Mouse (Mus musculus) midbrain, embryonic 16.5 days (tissue): ENCODE data around the gene Fat3. TPM values are rescaled to one million over a fixed set of nuclear protein-coding genes. Genes with fewer than 3 reads are reported as not detected.

Experiments used
- ATAC-seq: fragments of 200-750 bp; cut with Nextera tagmentation; 2 replicates; pipeline ENCODE4 v1.8.0; 2017; ENCODE audit warnings: moderate TSS enrichment
- H3K27ac ChIP-seq: fragments of 300-500 bp; sonication (generic); 2 replicates; pipeline ENCODE4 v1.5.1; 2014; ENCODE audit warnings: mild to moderate bottlenecking, low read length, mixed read lengths
- H3K27me3 ChIP-seq: fragments of 300-500 bp; sonication (generic); 2 replicates; pipeline ENCODE4 v1.6.1; 2014; ENCODE audit warnings: low read depth, low read length, mixed read lengths; ENCODE audit not compliant: control insufficient read depth, insufficient read depth
- H3K36me3 ChIP-seq: fragments of 300-500 bp; sonication (generic); 2 replicates; pipeline ENCODE4 v1.6.1; 2014; ENCODE audit warnings: mild to moderate bottlenecking, low read length, moderate library complexity, mixed read lengths; ENCODE audit not compliant: control insufficient read depth, insufficient read depth
- H3K4me1 ChIP-seq: fragments of 300-500 bp; sonication (generic); 2 replicates; pipeline ENCODE4 v1.6.1; 2014; ENCODE audit warnings: mild to moderate bottlenecking, low read length, mixed read lengths; ENCODE audit not compliant: control insufficient read depth, insufficient read depth
- H3K4me2 ChIP-seq: fragments of 300-500 bp; sonication (generic); 2 replicates; pipeline ENCODE4 v1.6.1; 2014; ENCODE audit warnings: mild to moderate bottlenecking, low read length, mixed read lengths
- H3K4me3 ChIP-seq: fragments of 300-500 bp; sonication (generic); 2 replicates; pipeline ENCODE4 v1.5.1; 2014; ENCODE audit warnings: low read depth, mild to moderate bottlenecking, low read length, moderate library complexity, mixed read lengths
- H3K9ac ChIP-seq: fragments of 300-500 bp; sonication (generic); 2 replicates; pipeline ENCODE4 v1.6.1; 2014; ENCODE audit warnings: low read depth, low read length, mixed read lengths
- H3K9me3 ChIP-seq: fragments of 300-500 bp; sonication (generic); replicated peaks from 2 replicates; pipeline ENCODE4 v1.6.1; 2014; ENCODE audit warnings: mild to moderate bottlenecking, low read length, mixed read lengths; ENCODE audit not compliant: control insufficient read depth, poor library complexity, severe bottlenecking
- WGBS: fragments of 180-500 bp; shearing (Covaris S2); extraction: QIAGEN DNeasy Blood & Tissue Kit; methylation state at CpG from one replicate; pipeline ENCODE4 v1.1.7; 2014; 5-methylcytosine and 5-hydroxymethylcytosine counted together
- polyA plus RNA-seq: library from polyadenylated mRNA; unstranded; fragments of >200 nt; fragmentation: Nextera tagmentation; extraction: Ambion mirVana; gene quantifications from 2 replicates; pipeline ENCODE4 v1.2.1, GENCODE M21; 2015

The Fat3 gene
- polyA plus RNA-seq, 1 experiment from 2014 or later = 13.4 TPM

DNA sequence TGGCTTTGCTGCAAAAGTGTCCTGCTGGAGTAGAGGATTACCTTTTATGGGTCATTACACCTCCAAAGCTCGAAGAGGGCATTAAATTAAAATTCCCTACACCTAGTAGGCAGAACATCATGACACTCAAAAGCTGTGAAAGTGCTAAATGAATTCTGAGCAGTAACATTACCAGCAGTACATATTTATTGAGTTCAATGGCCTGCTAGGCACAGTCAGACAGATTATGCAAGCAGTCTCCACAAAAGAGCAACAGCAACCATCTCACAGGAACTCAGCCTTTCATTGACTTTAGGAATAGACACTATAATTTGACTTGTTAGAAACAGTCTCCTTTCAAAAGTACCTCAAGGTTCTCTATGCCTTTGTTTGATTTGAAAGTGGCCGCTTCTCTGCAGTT is 426.4 kb downstream of the Fat3 start:
- H3K4me3 ChIP-seq = no peak overlapping the region
- no peak overlapping the region for H3K4me2 ChIP-seq
- H3K27me3 ChIP-seq = no peaks in the 10 kb centered on the region
- no peak overlapping the region for H3K27ac ChIP-seq
- no peak overlapping the region for H3K9ac ChIP-seq
- peaks cover 13% of the 10 kb centered on the region for H3K4me1 ChIP-seq
- no peaks in the 10 kb centered on the region for H3K36me3 ChIP-seq
- 10% methylated on average over 2 of the region's 2 CpGs for WGBS
- H3K9me3 ChIP-seq = no peaks in the 10 kb centered on the region
- no peak for ATAC-seq

DNA sequence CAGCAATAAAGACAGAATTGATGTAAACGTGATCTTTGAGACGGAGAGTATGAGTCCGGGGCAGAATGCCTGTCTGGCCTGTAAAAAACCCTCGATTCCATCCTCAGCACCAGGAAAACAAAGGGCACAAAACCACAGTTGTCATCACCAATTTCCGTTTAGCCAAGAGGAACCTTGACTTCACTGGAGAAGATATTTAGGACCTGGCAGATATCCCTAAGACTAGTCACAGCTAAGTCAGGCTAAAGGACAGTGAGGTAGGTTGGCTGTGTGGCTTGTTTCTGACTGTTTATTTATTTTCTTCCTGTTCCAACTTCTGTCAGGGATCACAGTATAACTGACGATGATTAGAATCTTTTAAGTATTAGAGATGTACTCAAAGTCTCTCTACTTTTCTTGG is 427.0 kb downstream of the Fat3 start:
- H3K4me3 ChIP-seq = no peak overlapping the region
- H3K27ac ChIP-seq = no peak overlapping the region
- H3K9me3 ChIP-seq = no peaks in the 10 kb centered on the region
- ATAC-seq = no peak
- H3K4me1 ChIP-seq = peaks cover 8% of the 10 kb centered on the region
- no peaks in the 10 kb centered on the region for H3K27me3 ChIP-seq
- no peaks in the 10 kb centered on the region for H3K36me3 ChIP-seq
- H3K4me2 ChIP-seq = no peak overlapping the region
- H3K9ac ChIP-seq = no peak overlapping the region
- 25% methylated on average over 6 of the region's 6 CpGs for WGBS

GRCm38 (mm10) chr9:16063447-16063846 is 437.6 kb downstream of the Fat3 start:
- Histone ChIP-seq H3K9ac (no peak overlapping the region), H3K27me3 (no peaks in the 10 kb centered on the region), H3K4me1 (no peaks in the 10 kb centered on the region), H3K36me3 (no peaks in the 10 kb centered on the region), H3K9me3 (no peaks in the 10 kb centered on the region), H3K27ac (no peak overlapping the region), H3K4me2 (no peak overlapping the region), H3K4me3 (no peak overlapping the region)
- ATAC-seq = no peak
- WGBS = 67% methylated on average over 4 of the region's 4 CpGs

- no peak overlapping the region for H3K4me3 ChIP-seq
- no peak for ATAC-seq
- no peaks in the 10 kb centered on the region for H3K36me3 ChIP-seq
- no peaks in the 10 kb centered on the region for H3K27me3 ChIP-seq
- no peaks in the 10 kb centered on the region for H3K4me1 ChIP-seq
- H3K27ac ChIP-seq = no peak overlapping the region
- H3K9ac ChIP-seq = no peak overlapping the region
- no peak overlapping the region for H3K4me2 ChIP-seq
- H3K9me3 ChIP-seq = no peaks in the 10 kb centered on the region
Observed at GRCm38 (mm10) chr9:16062472-16062871, 438.6 kb downstream of the Fat3 start.

GRCm38 (mm10) chr9:16046686-16047085 is 454.4 kb downstream of the Fat3 start:
- Histone ChIP-seq H3K36me3 (no peaks in the 10 kb centered on the region), H3K4me1 (0 out of 2 replicates have a peak, but pooled peaks cover 5% of the 10 kb centered on the region), H3K9ac (no peak overlapping the region), H3K27me3 (no peaks in the 10 kb centered on the region), H3K4me2 (no peak overlapping the region), H3K27ac (no peak overlapping the region), H3K9me3 (no peaks in the 10 kb centered on the region), H3K4me3 (no peak overlapping the region)
- 86% methylated on average over 2 of the region's 2 CpGs for WGBS
- no peak for ATAC-seq

GRCm38 (mm10) chr9:16037375-16037774 is 463.7 kb downstream of the Fat3 start:
- H3K9ac ChIP-seq = no peak overlapping the region
- no peaks in the 10 kb centered on the region for H3K36me3 ChIP-seq
- WGBS = 78% methylated on average over 3 of the region's 3 CpGs
- H3K9me3 ChIP-seq = no peaks in the 10 kb centered on the region
- no peak overlapping the region for H3K27ac ChIP-seq
- no peak overlapping the region for H3K4me2 ChIP-seq
- no peaks in the 10 kb centered on the region for H3K4me1 ChIP-seq
- H3K4me3 ChIP-seq = no peak overlapping the region
- H3K27me3 ChIP-seq = no peaks in the 10 kb centered on the region
- no peak for ATAC-seq

GRCm38 (mm10) chr9:16036346-16036745 is 464.7 kb downstream of the Fat3 start:
- Histone ChIP-seq H3K27me3 (no peaks in the 10 kb centered on the region), H3K36me3 (no peaks in the 10 kb centered on the region), H3K4me1 (no peaks in the 10 kb centered on the region), H3K27ac (no peak overlapping the region), H3K4me2 (no peak overlapping the region), H3K4me3 (no peak overlapping the region), H3K9ac (no peak overlapping the region), H3K9me3 (no peaks in the 10 kb centered on the region)
- ATAC-seq = no peak

- Histone ChIP-seq H3K4me1 (no peaks in the 10 kb centered on the region), H3K27ac (no peak overlapping the region), H3K9me3 (no peaks in the 10 kb centered on the region), H3K36me3 (no peaks in the 10 kb centered on the region), H3K4me2 (no peak overlapping the region), H3K4me3 (no peak overlapping the region), H3K9ac (no peak overlapping the region), H3K27me3 (no peaks in the 10 kb centered on the region)
- no peak for ATAC-seq
- 58% methylated on average over 11 of the region's 11 CpGs for WGBS
Observed at GRCm38 (mm10) chr9:16029715-16030285, 471.3 kb downstream of the Fat3 start.

GRCm38 (mm10) chr9:16029066-16029465 is 472.0 kb downstream of the Fat3 start:
- H3K27ac ChIP-seq = no peak overlapping the region
- WGBS = 71% methylated on average over 4 of the region's 4 CpGs
- no peak for ATAC-seq

More at GRCm38 (mm10) chr9:16029066-16029465, 472.0 kb downstream of the Fat3 start:
- Histone ChIP-seq H3K4me1 (no peaks in the 10 kb centered on the region), H3K9ac (no peak overlapping the region), H3K27me3 (no peaks in the 10 kb centered on the region), H3K4me3 (no peak overlapping the region), H3K9me3 (no peaks in the 10 kb centered on the region), H3K36me3 (no peaks in the 10 kb centered on the region), H3K4me2 (no peak overlapping the region)
